Mouse (Mus musculus) E14TG2a.4 (cell line): ENCODE measurements at regions not wholly inside any gene's neighbourhood (a gene's known extent, or its start where the extent isn't known, plus 50 kb on each side); places are given as distances from the start of the nearest gene placed in this dataset.
A peak's percentile ranks its signal among the peaks of the same experiment; 100 is the strongest.

Source experiments
- H3K27me3 ChIP-seq: 2 replicates; pipeline ENCODE4 v1.6.1; 2014; ENCODE audit warnings: low read length, control low read depth; ENCODE audit not compliant: insufficient read depth
- H3K36me3 ChIP-seq: 2 replicates; pipeline ENCODE4 v1.6.1; 2014; ENCODE audit warnings: low read length, control low read depth; ENCODE audit not compliant: insufficient read depth
- H3K4me1 ChIP-seq: replicated peaks from 2 replicates; pipeline ENCODE4 v1.6.1; 2014; ENCODE audit warnings: low read depth, low read length, control low read depth
- H3K4me3 ChIP-seq: replicated peaks from 2 replicates; pipeline ENCODE4 v1.5.1; 2014; ENCODE audit warnings: mild to moderate bottlenecking, low read length
- H3K9me3 ChIP-seq: 2 replicates; pipeline ENCODE4 v1.6.1; 2014; ENCODE audit warnings: low read length, control low read depth
- CTCF ChIP-seq: conservative IDR thresholded peaks from 2 replicates; pipeline ENCODE4 v1.5.1; 2014; ENCODE audit warnings: low read length
- NANOG ChIP-seq: IDR thresholded peaks from 2 replicates; pipeline ENCODE4 v1.6.1; 2014; ENCODE audit warnings: borderline replicate concordance, low read length, mixed read lengths
- POU5F1 ChIP-seq: IDR thresholded peaks from 2 replicates; pipeline ENCODE4 v1.6.1; 2014; ENCODE audit warnings: low read length, borderline replicate concordance

DNA sequence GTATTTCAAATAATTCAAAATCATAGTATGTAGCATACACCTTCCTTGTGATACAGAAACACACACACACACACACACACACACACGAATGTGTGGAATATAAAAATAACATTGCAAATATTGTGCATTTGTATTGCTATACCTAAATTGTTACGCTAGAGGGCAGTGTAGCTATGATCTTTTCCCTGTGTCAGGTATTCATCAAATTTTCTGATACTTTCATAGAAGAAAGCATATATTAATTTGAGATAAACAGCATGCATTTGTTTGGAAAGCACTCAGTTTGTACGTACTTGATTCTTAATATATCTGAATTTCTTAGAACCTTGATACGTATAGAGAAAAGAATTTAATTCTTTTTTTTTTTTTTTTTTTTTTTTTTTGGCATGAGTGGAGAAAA is 1700.9 kb upstream of the Sel1l start:
- Histone ChIP-seq H3K4me3 (no peak overlapping the region), H3K4me1 (no peaks in the 10 kb centered on the region), H3K9me3 (no peaks in the 10 kb centered on the region), H3K36me3 (no peaks in the 10 kb centered on the region), H3K27me3 (no peaks in the 10 kb centered on the region)
- TF ChIP-seq CTCF (peak; percentile 41), POU5F1 (no peak), NANOG (no peak)

DNA sequence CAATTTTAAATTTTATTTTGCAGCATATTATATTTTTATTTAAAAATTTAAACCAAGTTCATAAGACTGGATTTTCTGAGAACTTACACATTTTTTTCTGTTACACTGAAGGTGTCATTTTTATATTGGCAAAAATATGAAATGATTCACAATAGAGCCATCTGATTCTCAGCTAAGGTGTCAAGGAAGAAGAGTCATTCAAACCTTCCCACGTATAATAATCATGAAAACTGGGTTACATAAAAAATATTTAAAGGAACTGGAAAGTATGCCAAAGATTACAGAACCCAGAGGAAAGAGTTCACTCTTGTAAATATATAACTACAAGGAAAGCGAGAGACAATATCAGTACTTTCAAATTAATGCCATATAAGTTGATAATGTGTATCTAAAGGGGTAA is 1674.5 kb upstream of the Sel1l start:
- no peaks in the 10 kb centered on the region for H3K27me3 ChIP-seq
- peaks cover 18% of the 10 kb centered on the region for H3K9me3 ChIP-seq
- no peaks in the 10 kb centered on the region for H3K4me1 ChIP-seq
- H3K4me3 ChIP-seq = no peak overlapping the region
- no peak for TF ChIP-seq POU5F1
- no peak for TF ChIP-seq NANOG
- TF ChIP-seq CTCF = no peak
- no peaks in the 10 kb centered on the region for H3K36me3 ChIP-seq

DNA sequence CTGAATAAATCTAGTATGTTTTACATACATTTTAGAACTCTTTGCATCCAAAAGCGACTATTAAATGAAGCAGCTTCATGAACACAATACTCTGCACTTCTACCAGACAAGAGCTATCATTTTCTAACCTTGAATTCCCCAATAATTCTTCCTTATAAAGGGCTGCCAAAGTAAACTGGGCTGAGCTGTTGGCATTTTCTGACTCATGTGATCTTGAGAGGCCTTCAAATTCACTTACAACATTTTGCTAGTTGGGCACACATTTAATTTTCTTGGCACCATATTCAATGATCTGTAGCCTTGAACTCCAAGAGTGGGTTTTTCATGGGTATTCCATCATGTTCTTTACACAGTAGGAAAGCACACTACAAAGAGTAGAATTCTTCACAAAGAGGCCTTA is 1637.4 kb upstream of the Sel1l start:
- TF ChIP-seq NANOG (no peak), CTCF (no peak), POU5F1 (no peak)
- no peak overlapping the region for H3K4me3 ChIP-seq
- no peaks in the 10 kb centered on the region for H3K27me3 ChIP-seq
- H3K9me3 ChIP-seq = no peaks in the 10 kb centered on the region
- no peaks in the 10 kb centered on the region for H3K4me1 ChIP-seq
- H3K36me3 ChIP-seq = no peaks in the 10 kb centered on the region

DNA sequence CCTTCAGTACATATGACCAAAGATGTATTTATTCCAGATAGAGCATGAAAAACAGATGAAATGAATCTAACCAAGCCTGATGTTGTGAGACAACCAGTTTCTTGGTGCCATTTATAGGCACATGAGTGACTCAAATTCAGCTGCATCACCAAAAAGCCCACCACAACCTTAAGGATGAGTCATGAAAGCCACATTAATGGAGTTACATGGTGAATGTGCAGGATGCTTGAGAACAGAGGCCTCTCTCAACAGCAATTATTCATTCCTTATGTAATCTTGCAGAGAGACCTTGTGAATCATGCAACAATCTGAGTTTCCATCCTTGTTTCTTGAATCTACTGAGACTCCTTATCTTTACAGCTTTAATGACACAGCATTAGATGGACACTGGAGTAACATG is 1613.1 kb upstream of the Sel1l start:
- no peak for TF ChIP-seq CTCF
- TF ChIP-seq NANOG = no peak
- TF ChIP-seq POU5F1 = no peak
- no peaks in the 10 kb centered on the region for H3K36me3 ChIP-seq
- H3K4me3 ChIP-seq = no peak overlapping the region
- H3K27me3 ChIP-seq = no peaks in the 10 kb centered on the region
- no peaks in the 10 kb centered on the region for H3K4me1 ChIP-seq
- no peaks in the 10 kb centered on the region for H3K9me3 ChIP-seq

DNA sequence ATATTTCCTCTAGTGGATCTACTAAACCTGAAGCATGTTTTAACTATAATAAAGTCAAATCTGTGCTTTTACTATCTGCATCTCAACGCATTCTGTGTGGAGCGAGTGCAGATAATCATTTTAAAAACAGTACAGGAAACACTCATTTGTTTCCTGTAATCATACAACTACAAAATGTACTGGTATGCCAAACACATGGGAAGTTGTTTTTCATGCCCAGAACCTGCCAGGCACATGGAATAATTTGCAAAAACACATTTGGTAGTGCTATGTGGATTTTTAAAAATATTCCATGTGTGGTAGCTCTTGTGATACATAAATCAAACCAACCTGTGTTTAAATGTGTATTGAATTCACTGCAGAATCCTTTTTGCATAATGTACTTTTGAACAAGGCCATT is 1600.5 kb upstream of the Sel1l start:
- no peak for TF ChIP-seq CTCF
- no peak for TF ChIP-seq POU5F1
- TF ChIP-seq NANOG = no peak
- Histone ChIP-seq H3K4me1 (no peaks in the 10 kb centered on the region), H3K36me3 (no peaks in the 10 kb centered on the region), H3K4me3 (no peak overlapping the region), H3K9me3 (no peaks in the 10 kb centered on the region), H3K27me3 (no peaks in the 10 kb centered on the region)

DNA sequence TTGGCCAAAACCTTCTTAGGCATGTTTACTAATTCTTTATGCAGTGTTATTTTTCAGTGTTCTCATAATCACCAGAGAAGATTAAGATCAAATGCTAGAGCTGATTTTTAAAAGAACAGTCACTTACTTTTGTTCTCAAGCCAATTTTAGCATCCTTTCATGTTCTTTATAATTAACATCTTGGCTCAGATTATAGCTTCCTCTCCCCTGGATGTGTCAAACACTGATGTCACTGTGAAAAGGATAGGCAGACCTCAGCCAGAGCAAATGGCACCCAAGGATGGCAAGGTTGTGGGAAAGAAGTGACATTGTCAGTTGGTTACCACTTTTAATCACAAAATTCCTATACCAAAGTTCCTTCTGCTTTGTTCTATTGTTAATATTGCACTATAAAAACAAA is 1580.3 kb upstream of the Sel1l start:
- no peak for TF ChIP-seq NANOG
- no peak for TF ChIP-seq CTCF
- Histone ChIP-seq H3K4me1 (no peaks in the 10 kb centered on the region), H3K4me3 (no peak overlapping the region), H3K27me3 (no peaks in the 10 kb centered on the region), H3K9me3 (no peaks in the 10 kb centered on the region), H3K36me3 (no peaks in the 10 kb centered on the region)

DNA sequence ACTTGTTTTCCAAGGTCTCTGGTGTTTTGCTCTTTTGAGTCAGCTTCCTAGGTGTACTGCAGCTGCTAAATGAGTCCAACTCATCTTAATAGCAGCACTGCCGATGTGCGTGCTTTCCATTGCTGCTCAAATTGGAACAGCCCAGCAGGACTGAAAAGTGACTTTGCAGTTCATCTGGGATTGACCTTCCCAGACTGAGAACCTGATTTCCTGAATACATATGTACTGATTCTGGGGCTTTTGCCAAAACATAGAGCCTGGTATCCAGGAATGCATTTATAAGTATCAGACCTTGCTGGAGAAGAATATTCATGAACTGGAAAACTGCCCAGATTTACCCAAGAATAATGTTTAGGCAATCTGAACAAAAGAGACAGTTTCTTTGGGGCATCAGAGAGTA is 1579.0 kb upstream of the Sel1l start:
- Histone ChIP-seq H3K4me1 (no peaks in the 10 kb centered on the region), H3K27me3 (no peaks in the 10 kb centered on the region), H3K4me3 (no peak overlapping the region), H3K36me3 (no peaks in the 10 kb centered on the region), H3K9me3 (no peaks in the 10 kb centered on the region)
- TF ChIP-seq NANOG (no peak), CTCF (no peak), POU5F1 (no peak)

DNA sequence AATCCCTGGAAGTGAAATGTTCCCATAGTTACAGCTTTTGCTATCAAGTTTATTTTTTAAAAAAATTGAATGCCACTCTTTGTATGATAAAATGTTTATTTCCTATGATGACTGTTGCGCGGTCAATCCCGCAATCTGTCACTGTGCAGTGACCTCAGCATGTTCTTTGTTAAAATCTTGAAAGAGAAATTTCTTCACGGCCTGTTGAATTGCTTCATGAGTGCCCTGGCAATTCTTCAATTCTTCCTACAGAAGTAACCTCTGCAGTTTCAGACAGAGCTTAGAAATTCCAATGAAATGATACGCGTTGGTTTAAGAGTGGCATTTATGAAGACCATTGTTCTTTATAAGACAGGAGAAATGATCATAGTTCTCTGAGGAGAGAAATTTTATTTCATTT is 1567.4 kb upstream of the Sel1l start:
- no peaks in the 10 kb centered on the region for H3K27me3 ChIP-seq
- TF ChIP-seq CTCF (no peak), POU5F1 (no peak), NANOG (no peak)
- no peaks in the 10 kb centered on the region for H3K36me3 ChIP-seq
- H3K4me3 ChIP-seq = no peak overlapping the region
- no peaks in the 10 kb centered on the region for H3K9me3 ChIP-seq
- H3K4me1 ChIP-seq = no peaks in the 10 kb centered on the region

DNA sequence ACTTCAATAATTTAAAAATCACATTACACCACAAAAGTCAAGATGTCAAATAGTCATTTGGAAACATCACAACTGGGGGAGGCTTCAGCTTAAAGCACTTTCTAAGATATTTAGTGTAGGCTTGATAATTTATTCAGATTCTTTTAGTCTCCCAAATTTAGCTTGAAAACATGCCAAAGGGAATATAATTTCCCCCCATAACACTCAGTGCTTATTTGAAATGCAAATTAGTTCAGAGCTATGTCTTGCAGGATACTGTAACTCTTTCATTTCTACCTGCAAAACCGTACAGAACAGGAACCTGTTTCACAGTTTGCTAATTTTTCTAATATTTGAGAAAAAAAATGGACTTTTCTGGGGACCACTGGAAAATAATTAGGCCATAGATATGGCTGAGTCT is 1566.8 kb upstream of the Sel1l start:
- no peaks in the 10 kb centered on the region for H3K9me3 ChIP-seq
- no peaks in the 10 kb centered on the region for H3K27me3 ChIP-seq
- H3K36me3 ChIP-seq = no peaks in the 10 kb centered on the region
- no peaks in the 10 kb centered on the region for H3K4me1 ChIP-seq
- TF ChIP-seq NANOG = no peak
- no peak for TF ChIP-seq POU5F1
- TF ChIP-seq CTCF = no peak
- H3K4me3 ChIP-seq = no peak overlapping the region

DNA sequence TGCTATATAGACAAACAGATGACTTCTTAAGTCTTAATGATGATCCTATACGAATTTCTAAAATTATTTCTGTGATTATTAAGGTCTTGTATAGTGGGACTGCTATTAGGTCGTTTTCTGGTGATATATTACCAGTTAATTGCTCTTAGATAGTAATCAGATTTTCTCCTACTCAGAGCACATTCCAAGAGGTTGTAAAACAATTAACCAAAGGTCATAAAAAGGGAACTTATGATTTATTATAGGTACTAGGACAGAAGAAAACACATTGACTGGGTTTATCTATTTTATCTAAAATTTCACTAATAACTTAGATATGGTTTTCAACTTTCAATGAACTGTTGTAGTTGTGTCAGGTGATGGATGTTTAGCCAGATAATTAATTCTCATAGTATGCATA is 1536.6 kb upstream of the Sel1l start:
- Histone ChIP-seq H3K27me3 (no peaks in the 10 kb centered on the region), H3K9me3 (no peaks in the 10 kb centered on the region), H3K4me1 (no peaks in the 10 kb centered on the region), H3K36me3 (no peaks in the 10 kb centered on the region), H3K4me3 (no peak overlapping the region)
- TF ChIP-seq NANOG (no peak), CTCF (no peak), POU5F1 (no peak)
